Mouse (Mus musculus) thymus, postnatal 10 days (tissue): ENCODE measurements around the gene Umps.
A peak's percentile ranks its signal among the peaks of the same experiment; 100 is the strongest.

Source experiments
- DNase-seq, 2 experiments: peaks; one replicate each; pipeline ENCODE4 v3.0.0; 2021; ENCODE audit warnings: low spot score in 2 of 2

The Umps gene

DNA sequence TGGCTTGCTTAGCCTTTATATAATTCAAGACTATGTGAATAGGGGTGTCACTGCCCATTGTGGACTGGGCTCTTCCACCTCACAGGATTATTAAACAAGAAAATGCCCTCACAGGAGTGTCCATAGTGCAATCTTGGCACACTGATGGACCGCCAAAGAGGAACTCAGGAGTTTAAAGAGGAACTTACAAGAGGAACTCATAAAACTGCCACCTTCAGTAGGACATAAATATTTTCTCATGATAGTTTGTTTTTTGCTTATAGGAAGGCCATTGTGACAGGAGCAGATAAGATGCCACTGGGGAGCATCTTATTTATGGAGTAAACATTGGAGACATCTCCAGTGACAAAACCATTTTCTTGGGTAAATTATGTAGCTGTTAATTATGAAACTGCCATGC lies 12.0 kb downstream of the Umps start:
- DNase-seq, result no peak

DNA sequence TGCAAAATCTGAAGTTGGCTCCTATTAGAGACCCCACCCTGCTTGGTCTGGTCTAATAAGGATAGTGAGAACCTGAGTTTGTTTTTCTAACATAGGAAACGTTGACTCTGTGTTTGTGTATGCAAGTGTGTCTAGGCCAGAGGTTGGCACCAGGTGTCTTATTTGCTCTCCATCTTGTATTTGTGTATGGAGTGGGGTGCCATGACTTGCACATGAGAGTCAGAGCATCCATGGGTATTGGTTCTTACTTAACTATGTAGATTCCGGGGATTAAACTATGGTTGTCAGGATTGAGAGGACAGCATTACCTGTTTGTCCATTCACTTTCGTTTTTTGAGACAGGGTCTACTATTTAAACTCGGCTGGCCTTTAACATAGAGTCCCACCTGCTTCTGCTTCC lies 13.8 kb downstream of the Umps start:
- no peak for DNase-seq

DNA sequence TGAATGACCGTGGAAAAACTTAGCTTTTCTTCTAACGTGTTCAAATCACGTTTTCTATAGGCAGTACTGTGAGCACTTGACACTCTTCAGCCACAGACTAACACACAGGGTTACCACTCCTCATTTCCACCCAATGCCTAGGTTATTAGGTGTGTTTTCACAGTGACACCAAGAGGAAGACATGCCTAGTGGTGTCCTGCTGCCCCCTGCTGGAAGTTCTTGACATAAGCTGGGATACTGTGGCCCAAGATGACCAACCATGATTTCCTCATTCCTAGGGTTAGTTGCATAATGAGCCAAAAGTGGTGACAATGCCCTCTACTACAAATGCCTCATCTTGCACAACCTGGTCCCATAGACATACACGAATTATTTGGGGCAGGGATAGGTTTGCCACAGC lies 16.0 kb downstream of the Umps start:
- peak; percentile 35 to 79 for DNase-seq

DNA sequence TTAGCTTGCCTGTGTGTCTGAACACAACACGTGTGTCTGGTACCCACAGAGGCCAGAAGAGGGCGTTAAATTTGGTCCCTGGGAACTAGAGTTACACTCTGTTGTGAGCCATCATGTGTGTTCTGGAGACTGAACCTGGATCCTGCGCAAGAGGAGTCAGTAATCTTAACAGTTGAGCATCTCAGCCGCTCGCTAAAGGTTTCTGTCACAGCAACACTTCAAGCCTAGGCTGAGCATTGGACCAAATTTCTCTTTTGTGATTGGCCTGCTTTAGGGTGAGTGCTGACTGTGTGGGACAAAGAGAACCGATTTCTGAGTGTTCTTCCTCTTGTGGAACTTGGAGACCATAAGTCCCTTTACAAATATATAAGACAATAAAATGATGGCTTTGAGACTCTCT lies 16.5 kb downstream of the Umps start:
- no peak for DNase-seq

DNA sequence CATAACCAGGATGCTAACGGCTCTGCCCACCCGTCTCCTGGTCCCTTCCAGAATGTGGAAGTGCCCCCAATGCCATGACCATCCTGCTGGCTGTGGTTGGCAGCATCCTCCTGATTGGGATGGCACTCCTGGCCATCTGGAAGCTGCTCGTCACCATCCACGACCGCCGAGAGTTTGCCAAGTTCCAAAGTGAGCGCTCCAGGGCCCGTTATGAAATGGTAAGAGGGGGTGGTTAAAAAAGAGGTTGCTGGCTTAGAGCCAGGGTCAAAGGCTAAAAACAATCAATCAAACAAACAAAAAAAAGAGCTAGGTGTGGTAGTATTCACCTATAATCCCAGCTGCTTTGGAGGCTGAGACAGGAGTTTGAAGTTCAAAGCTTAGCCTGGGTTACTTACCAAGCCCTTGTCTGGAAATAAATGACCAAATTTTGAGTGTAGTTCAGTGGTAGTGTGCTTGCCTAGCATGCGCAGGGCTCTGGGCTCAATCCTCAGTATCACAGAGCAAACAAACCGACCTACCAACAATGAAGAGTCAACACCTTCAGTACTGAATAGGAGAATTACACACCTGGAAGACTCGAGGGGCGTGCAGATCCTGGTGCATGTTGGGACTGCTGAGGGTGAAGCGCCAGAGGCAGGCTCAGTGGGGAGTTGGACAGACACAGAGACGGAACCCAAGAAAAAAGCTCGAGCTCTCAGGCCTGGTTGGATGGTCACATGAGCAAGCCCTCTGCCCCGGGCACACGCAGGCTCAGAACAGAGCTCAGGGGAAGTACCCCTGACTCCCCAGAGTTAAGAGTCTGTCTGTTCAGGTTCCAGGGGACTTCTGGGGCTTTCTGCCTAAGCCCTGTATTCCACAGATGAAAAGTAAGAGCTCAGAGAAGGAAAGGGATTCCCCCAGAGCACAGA lies 18.9 kb downstream of the Umps start:
- DNase-seq, result no peak

DNA sequence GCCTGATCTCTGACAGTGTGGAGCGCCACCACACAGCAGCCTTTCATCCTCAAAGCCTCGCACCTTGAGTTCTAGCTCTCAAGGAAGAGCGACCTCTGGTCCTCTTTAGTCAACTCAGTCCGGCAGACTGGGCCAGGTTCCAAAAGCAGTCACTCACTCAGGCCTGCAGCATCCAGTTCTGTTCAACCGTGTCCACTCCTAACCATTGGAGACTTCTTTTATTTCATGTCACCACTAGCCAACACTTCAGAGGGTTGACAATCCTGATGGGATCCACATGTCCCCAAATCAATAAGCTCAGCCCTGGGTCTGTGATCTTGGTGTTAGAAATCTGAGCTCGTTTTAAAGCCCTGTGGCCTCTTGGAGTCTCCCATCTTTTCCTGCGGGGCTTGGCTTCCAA lies 20.8 kb downstream of the Umps start:
- DNase-seq, result no peak

DNA sequence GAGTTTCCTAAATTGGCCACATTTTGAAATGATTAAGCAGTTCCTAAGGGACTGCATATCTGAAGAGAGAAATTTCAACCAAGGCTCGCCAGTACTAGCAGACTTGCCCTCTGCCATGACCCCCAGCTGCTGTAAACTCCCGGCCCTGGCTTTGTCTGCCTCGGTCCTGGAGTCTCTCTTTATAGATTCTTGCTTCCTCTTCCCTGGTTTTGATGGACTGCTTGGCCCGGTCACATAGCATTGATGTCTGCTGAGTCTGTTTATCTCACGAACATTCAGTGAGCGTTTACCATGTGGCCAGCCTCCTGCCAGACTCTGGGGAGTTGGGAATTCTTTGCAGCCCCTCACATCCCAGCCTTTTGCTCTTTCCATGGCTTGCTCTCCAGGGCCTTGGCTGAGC lies 22.1 kb downstream of the Umps start:
- no peak for DNase-seq

DNA sequence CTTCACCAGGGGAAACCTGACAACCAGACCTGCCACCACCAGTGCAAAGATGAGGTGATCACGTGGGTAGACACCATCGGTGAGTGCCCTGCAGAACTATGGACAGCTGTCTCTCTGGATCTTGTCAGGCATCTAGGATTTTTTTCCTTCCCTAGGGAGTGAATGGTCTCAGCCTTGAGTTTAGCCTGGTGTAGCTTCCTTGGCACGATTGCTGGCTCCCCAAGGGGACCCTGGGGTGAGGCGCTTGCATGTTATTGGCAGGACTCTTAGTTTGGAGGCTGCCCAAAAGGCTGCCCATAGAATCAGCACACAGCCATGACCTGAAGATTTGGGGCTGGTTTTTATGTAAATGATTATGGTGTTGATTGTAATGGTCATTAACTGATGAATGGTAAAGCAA lies 22.7 kb downstream of the Umps start:
- DNase-seq, result no peak

DNA sequence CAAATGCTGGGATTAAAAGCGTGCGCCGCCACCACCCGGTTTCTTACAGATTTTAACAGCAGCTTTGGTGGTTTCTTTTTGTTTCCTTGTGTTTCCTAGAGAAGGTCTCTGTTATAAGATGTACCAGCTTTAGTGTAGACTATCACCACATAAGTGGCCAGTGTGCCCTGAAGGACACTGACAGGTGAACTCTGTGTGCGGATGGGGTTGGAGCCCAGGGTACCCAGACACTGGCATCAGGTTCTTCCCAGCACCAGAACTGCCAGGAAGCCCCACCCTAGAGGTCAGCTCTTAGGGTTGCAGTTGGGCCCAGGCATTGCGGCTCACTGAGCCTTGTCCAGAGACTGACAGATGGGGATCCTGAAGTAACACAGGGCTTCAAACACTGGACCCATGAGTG lies 23.4 kb downstream of the Umps start:
- DNase-seq, result no peak

DNA sequence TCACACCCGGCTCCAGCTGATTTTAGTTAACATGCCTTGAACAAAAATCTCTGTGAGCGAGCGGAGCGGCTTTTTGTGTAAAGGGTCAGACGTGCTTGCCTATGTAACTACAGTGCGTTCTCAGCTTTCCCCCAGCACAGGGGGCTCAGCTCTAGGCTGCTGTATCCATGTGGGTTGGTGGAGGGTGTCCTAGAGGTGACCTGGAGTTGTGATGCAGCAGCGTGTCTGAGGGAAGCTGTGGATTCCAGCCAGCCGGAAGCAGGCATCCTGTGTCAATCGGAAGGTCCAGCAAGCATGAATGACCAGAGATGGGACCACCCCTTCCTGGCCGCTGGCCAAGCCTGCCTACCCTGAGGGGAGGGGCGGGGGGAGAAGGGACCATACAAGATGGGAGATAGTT lies 24.5 kb downstream of the Umps start:
- no peak for DNase-seq

DNA sequence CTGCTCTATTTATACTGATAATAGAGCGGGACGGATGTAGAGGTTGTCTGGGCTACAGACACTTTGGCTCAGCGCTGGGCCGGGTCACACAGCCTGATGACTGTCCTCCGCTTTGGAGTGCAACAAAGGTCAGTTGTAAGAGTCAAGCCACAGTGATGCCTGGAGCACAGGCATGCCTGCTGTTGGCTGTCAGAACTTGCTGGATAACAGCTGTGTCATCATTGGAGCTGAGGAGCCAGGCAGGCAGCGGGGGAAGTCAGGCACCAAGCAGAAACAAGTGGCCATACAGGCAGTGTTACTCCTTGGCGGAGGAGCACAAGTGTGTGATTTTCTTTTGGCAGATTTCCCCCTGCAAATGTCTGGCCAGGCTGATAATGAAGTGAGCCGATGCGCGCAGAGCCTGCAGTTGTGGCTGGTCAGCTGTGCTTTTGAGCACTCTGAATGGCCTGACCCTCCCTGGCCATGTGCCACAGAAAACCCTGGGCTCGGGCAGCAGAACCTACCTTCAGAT lies 25.5 kb downstream of the Umps start:
- DNase-seq, result no peak

DNA sequence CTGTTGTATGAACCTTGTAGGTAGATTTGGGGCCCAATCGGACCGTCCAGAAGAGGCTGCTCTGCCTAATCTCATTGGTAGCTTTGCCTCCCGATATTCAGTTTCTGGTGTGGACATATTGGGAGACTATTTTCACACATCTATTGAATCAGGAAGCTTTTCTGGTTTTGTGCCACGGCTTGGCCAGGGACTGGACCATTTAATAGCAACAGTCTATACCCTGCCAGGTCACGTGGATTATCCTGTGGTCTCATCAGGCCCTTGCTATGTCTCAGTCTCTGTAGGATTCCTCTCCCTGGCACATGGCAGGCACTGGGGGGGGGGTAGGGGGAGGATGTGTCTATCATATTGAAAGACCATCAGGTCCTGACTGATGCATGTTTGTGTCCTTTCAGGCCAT lies 26.7 kb downstream of the Umps start:
- no peak for DNase-seq

DNA sequence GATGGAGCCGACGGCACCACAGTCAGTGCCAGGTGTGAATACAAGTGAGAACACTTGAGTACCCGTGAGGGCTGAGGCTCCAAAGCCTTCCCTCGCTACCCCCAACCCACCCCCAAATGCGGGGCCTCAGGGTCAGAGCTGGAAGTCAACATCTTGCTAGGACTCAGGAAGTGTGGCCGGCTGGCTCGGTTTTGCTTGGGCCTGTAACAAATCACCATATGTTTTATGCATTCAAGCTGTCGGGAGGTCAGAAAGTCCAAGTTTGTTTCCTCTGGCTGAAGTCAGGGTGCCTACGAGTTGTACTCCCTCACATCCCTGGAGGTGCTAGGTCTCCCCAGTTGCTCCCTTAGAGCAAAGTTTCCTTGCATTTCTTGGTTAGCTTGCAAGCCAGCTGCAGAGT lies 27.2 kb downstream of the Umps start:
- no peak for DNase-seq

DNA sequence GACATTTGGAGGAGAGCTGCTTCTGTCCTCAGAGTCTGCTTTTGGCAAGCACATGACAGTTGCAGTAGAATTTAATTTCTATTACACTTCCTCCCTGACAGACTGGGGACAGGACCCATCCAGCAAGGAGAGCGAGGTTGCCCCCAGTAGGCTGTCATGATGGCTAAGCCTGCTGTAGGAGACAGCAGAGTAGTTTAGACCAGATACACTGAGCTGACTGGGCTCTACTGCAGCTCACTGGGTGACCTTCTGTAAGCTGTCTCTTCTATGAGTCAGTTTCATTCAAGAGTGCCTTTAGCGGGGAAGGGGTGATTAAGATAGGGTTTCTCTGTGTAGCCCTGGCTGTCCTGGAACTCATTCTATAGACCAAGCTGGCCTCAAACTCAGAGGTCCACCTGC lies 27.7 kb downstream of the Umps start:
- DNase-seq, result no peak

DNA sequence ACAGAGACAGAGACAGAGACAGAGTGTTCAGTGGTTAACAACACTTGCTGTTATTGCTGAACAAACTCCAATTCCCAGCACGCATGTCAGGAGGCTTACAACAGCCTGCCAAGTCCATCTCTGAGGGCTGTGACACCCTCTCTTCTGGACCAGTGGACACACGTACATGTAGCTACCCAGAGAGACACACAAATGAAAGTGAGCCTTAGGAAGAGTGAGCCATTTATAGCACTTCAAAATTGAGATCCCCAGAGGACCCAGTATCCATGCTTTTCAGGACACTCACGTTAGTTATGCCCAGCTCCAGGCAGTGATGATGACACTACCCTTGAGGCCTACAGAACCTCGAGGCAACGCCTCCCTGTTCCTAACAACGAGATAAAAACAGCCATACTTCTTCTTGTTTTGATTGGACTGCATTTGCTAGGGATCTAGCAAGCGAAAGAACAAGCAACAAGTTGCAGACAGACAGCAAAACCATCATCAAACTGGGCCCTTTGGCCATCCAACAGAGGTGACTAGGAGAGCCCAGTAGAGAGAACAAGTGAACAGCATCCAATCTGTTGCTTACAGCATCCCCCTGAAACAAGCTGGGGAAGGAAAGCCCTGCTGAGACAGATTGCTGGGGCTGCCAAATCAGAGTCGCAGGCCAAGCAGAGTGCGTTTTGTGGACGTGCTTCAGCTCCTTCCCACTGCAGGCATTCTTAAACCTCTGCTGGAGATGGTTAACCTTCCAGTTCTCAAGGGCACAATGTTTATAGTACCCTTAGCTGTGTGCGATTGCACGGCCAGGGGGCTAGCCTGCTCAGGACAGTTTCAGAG lies 28.3 kb downstream of the Umps start:
- no peak for DNase-seq

DNA sequence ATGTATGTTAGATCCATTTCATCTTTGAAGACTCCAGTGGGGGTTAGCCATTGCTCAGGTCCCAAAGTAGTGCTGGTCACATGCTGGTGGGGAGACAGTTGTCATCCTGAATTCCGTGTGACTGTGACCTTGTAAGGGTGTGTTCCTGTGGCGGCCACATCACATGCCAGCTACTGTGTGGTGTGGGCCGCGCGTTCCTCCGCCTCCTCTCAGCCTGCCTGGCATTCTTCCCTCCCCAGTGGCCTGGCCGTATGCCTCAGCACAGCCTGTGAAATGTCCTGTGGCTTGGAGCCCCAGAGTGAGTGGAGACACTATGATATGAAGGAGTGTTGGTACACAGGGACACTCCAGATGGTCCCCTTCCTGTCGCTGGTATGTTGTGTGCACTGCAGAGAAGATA lies 29.3 kb downstream of the Umps start:
- no peak for DNase-seq

DNA sequence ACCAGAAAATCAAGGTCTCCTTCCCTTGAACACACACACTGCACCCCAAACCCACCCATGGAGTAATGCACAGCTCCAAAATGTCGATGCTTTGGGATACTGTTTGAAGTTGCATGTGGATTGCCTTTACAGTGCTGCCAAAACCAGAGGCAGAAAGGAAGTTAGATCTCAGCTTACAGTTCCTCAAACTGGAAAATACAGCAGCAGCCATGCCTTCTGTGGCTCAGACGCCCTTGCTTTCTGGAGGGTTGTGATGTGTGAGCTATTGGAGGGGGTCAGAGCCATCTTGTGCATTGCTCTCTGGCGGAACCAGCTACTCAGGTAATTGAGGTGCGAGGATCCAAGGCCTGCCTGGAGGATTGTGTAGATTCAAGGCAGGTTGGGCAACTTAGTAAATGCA lies 30.0 kb downstream of the Umps start:
- no peak for DNase-seq

DNA sequence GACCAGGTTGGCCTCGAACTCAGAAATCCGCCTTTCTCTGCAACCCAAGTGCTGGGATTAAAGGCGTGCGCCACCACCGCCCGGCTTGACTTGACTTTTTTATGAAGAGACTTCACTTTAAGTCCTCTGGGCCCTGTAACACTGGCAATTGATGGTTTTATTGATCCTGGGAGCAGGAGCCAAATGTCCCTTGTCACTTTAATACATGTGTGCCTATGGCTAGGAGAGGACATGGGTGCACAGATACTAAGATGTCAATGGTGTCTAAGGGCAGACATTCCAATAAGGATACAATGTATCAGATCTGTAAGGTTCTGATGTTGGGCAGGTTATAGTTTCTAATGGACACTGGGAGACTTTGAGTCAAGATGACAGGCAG lies 31.4 kb downstream of the Umps start:
- DNase-seq, result no peak

DNA sequence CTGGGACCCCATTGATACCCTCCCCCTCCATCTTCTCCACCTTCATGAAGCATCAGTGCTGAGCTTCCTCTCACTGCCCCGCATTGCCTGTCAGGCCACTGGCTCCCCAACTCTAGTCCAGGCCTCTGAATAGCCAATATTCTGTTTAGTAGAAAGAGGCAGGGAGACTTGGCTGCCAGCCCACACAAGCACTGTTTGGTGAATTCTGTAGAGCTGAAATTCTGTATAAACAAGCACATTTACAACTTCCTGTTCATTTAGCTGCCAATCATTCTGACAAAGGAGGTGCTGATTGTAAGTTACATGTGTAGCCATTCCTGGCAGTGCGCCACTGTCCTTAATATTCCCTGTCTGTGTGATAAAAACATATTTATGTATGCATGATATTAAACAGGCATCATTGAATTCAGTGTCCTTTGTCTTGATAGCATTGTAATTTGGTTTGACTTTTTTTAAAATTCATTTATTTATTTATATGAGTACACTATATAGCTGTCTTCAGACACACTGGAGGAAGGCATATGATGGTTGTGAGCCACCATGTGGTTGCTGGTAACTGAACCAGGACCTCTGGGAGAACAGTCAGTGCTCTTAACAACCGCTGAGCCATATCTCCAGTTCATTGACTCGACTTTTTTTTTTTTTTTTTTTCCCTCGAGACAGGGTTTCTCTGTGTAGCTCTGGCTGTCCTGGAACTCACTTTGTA lies 32.0 kb downstream of the Umps start:
- DNase-seq, result no peak

DNA sequence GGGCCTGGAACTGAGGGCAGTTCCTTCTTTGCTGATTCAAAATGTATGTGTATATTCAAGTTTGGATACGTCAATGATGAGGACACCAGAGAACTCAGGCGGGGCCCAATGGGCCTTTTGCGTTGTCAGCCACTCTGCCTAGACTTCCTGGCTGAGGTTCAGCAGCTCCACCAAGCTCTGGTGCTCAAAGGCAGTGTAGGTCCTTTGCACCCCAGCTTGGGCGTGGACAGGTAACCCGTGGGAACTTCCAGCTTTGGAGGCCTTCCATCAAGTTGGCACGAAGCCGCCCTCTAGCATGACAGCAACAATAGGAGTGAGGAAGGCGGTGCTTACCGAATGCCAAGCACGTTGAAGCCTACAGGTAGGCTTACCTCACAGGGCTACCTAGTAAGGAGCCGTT lies 33.4 kb downstream of the Umps start:
- DNase-seq, result no peak

DNA sequence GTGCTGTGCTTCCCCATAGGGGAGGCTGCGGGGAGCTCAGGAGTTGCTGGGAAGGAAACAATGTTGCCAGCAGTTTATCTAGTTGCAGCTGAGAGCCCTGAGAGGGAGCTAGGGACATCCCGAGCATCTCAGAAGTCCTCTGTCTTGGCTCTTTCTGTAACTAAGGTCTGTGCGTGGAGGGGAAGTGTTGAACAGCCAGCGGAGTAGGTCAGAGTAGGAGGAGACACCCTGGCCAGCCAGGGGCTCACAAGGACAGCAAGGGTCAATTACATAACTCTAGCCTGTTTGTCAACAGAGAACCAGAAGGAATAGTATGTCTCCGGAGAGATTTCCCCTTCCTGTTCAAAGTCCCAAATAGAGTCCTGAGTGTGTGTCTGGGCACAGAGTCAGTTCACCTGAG lies 34.7 kb downstream of the Umps start:
- DNase-seq, result no peak

DNA sequence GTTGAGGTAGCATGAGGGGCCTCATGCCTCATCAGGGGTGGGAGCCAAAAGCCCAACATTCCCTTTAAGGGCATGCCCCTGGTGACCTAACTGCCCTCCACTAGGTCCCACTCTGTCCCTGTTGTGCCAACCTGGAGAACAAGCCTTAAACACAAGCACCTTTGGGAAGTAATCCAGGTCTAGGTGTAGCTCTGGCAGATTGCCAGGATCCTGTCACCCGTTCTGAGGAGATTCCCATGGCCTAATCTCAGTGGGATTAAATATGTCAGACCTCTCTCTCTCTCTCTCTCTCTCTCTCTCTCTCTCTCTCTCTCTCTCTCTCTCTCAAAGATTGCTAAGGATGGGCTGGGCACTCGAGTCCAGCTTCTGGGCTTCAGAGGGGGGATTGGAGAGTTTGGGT lies 35.2 kb downstream of the Umps start:
- DNase-seq, result no peak
